Mouse (Mus musculus): ENCODE data around the gene Enthd1.

Gene Enthd1

GRCm38 (mm10) chr15:80407873-80408272, 157.1 kb downstream of the Enthd1 start:
- no peak for DNase-seq (ENCODE audit: low spot score)
